Mouse (Mus musculus): ENCODE measurements at regions not wholly inside any gene's neighbourhood (a gene's known extent, or its start where the extent isn't known, plus 50 kb on each side); places are given as distances from the start of the nearest gene placed in this dataset.

DNA sequence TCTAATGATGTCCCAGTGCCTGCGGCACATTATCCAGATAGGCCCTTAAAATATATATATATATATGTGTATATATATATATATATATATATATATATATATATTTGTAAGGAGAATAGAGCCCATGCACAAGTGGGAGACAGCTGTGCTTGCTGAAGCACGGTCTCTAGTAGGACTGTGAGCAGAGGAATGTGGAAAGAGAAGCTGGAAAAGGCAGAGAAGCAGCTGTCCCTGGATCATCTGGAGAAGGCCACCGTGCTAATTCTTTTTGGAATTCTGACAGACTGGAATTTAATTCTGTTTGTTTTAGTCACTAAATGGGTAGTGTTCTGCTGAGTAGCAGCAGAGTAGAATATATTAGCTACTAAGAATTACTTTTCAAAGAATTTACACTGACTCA, 370.4 kb upstream of the Tle4 start:
- no peak for TF ChIP-seq MYOD1 (IDR thresholded peaks at IDR 0.05; ENCODE audit: control insufficient read depth in 1 of 3, insufficient read length in 2 of 3, low read depth in 2 of 3)
- no peak for TF ChIP-seq POLR2A (IDR thresholded peaks at IDR 0.05; ENCODE audit: insufficient read length, low read depth)
- TF ChIP-seq E2F4 (IDR thresholded peaks at IDR 0.05; ENCODE audit: insufficient read depth) = no peak
- TF ChIP-seq USF1 (IDR thresholded peaks at IDR 0.05; ENCODE audit: low read depth) = no peak
- no peak for TF ChIP-seq MAX (IDR thresholded peaks at IDR 0.05; ENCODE audit: low read depth)
- no peak for TF ChIP-seq TCF12 (IDR thresholded peaks at IDR 0.05; ENCODE audit: insufficient read depth, poor library complexity, severe bottlenecking)
- TF ChIP-seq CEBPB (IDR thresholded peaks at IDR 0.05; ENCODE audit: insufficient read depth, poor library complexity, severe bottlenecking) = no peak
